Mouse (Mus musculus) telencephalon, adult 2 months (tissue): Measurements from ENCODE around the gene Timm29.
"Not testable (repeated sequence)": the region's sequence is repeated elsewhere in the genome, so short reads cannot be mapped to it uniquely, and the experiment has no call there.

Experiments
- DNase-seq: peaks from one replicate; pipeline ENCODE4 v3.0.0-alpha.2; 2011; ENCODE audit warnings: low read depth, low spot score

Gene Timm29

GRCm38 (mm10) chr9:21578226-21578625 is 14.3 kb upstream of the Timm29 start:
- no peak for DNase-seq

GRCm38 (mm10) chr9:21585401-21585800 is 7.1 kb upstream of the Timm29 start:
- no peak for DNase-seq

GRCm38 (mm10) chr9:21587678-21588349 is 4.7 kb upstream of the Timm29 start:
- DNase-seq, result no peak

- no peak for DNase-seq
These were observed 4.2 kb upstream of the Timm29 start for GRCm38 (mm10) chr9:21588350-21588749.

- DNase-seq, result no peak
These were observed 3.0 kb upstream of the Timm29 start for GRCm38 (mm10) chr9:21589538-21589937.

- DNase-seq, result no peak
These were observed 1.2 kb upstream of the Timm29 start for GRCm38 (mm10) chr9:21591127-21591830.

GRCm38 (mm10) chr9:21591831-21592702 is 455 bp upstream of the Timm29 start:
- no peak for DNase-seq

- no peak for DNase-seq
These were observed 700 bp downstream of the Timm29 start for GRCm38 (mm10) chr9:21593122-21593721.

- not testable (repeated sequence) for DNase-seq
These were observed 1.8 kb downstream of the Timm29 start for GRCm38 (mm10) chr9:21594350-21594749.

GRCm38 (mm10) chr9:21594838-21595237 is 2.3 kb downstream of the Timm29 start:
- DNase-seq, result no peak

GRCm38 (mm10) chr9:21598198-21598597 is 5.7 kb downstream of the Timm29 start:
- no peak for DNase-seq

- no peak for DNase-seq
These were observed 7.7 kb downstream of the Timm29 start for GRCm38 (mm10) chr9:21600186-21600585.

- DNase-seq, result no peak
These were observed 8.6 kb downstream of the Timm29 start for GRCm38 (mm10) chr9:21601073-21601472.

GRCm38 (mm10) chr9:21601722-21602399 is 9.3 kb downstream of the Timm29 start:
- peak; percentile 44 for DNase-seq

GRCm38 (mm10) chr9:21604119-21604518 is 11.6 kb downstream of the Timm29 start:
- DNase-seq, result no peak

GRCm38 (mm10) chr9:21605865-21606264 is 13.3 kb downstream of the Timm29 start:
- DNase-seq, result no peak

- no peak for DNase-seq
These were observed 14.1 kb downstream of the Timm29 start for GRCm38 (mm10) chr9:21606648-21607047.

GRCm38 (mm10) chr9:21609861-21610260 is 17.3 kb downstream of the Timm29 start:
- DNase-seq, result no peak

GRCm38 (mm10) chr9:21614864-21615616 is 22.5 kb downstream of the Timm29 start:
- no peak for DNase-seq

GRCm38 (mm10) chr9:21615617-21616231 is 23.2 kb downstream of the Timm29 start, which contains the start of gene Smarca4:
Smarca4 (plus strand) TSS chr9:21616169.
- DNase-seq, result peak; percentile 97
